Mouse (Mus musculus) midbrain, embryonic 15.5 days (tissue): ENCODE results near the gene Mybph. TPM values are rescaled to one million over a fixed set of nuclear protein-coding genes. Genes with fewer than 3 reads are reported as not detected.

Experiments
- ATAC-seq: fragments of 200-750 bp; cut with Nextera tagmentation; replicated peaks from 2 replicates; pipeline ENCODE4 v1.8.0; 2017; ENCODE audit warnings: moderate TSS enrichment
- H3K27ac ChIP-seq: fragments of 300-500 bp; sonication (generic); 2 replicates; pipeline ENCODE4 v1.5.1; 2015; ENCODE audit warnings: mild to moderate bottlenecking, inconsistent platforms
- H3K27me3 ChIP-seq: fragments of 300-500 bp; sonication (generic); replicated peaks from 2 replicates; pipeline ENCODE4 v1.6.1; 2015; ENCODE audit warnings: inconsistent platforms
- H3K36me3 ChIP-seq: fragments of 300-500 bp; sonication (generic); replicated peaks from 2 replicates; pipeline ENCODE4 v1.6.1; 2015; ENCODE audit warnings: inconsistent platforms
- H3K4me1 ChIP-seq: fragments of 300-500 bp; sonication (generic); 2 replicates; pipeline ENCODE4 v1.6.1; 2015; ENCODE audit warnings: inconsistent platforms
- H3K4me2 ChIP-seq: fragments of 300-500 bp; sonication (generic); 2 replicates; pipeline ENCODE4 v1.6.1; 2015; ENCODE audit warnings: inconsistent platforms, mild to moderate bottlenecking, moderate library complexity
- H3K4me3 ChIP-seq: fragments of 300-500 bp; sonication (generic); 2 replicates; pipeline ENCODE4 v1.5.1; 2015; ENCODE audit warnings: mild to moderate bottlenecking, inconsistent platforms
- H3K9ac ChIP-seq: fragments of 300-500 bp; sonication (generic); 2 replicates; pipeline ENCODE4 v1.6.1; 2015; ENCODE audit warnings: mild to moderate bottlenecking, inconsistent platforms
- H3K9me3 ChIP-seq: fragments of 300-500 bp; sonication (generic); 2 replicates; pipeline ENCODE4 v1.6.1; 2016; ENCODE audit warnings: inconsistent platforms
- WGBS: fragments of 180-500 bp; shearing (Covaris S2); methylation state at CpG from one replicate; pipeline ENCODE4 v1.1.7; 2015; ENCODE audit warnings: mixed read lengths; 5-methylcytosine and 5-hydroxymethylcytosine counted together
- polyA plus RNA-seq: library from polyadenylated mRNA; unstranded; fragments of >200 nt; fragmentation: Nextera tagmentation; extraction: Ambion mirVana; gene quantifications from 2 replicates; pipeline ENCODE4 v1.2.1, GENCODE M21; 2015

The Mybph gene
- polyA plus RNA-seq, 1 experiment from 2014 or later = 0.13 TPM

GRCm38 (mm10) chr1:134217028-134217481 lies 23.8 kb downstream of the Mybph start:
- H3K27ac ChIP-seq = no peak overlapping the region
- WGBS = 68% methylated on average over 12 of the region's 12 CpGs

GRCm38 (mm10) chr1:134217942-134218341 lies 24.7 kb downstream of the Mybph start:
- ATAC-seq = no peak
- Histone ChIP-seq H3K4me1 (peaks cover 8% of the 10 kb centered on the region), H3K4me3 (no peak overlapping the region), H3K9ac (no peak overlapping the region), H3K9me3 (no peaks in the 10 kb centered on the region), H3K27me3 (no peaks in the 10 kb centered on the region), H3K36me3 (no peaks in the 10 kb centered on the region), H3K27ac (no peak overlapping the region), H3K4me2 (no peak overlapping the region)
- WGBS = 83% methylated on average over 3 of the region's 3 CpGs

More at GRCm38 (mm10) chr1:134217028-134217481, 23.8 kb downstream of the Mybph start:
- no peak overlapping the region for H3K9ac ChIP-seq
- H3K4me3 ChIP-seq = no peak overlapping the region
- H3K4me1 ChIP-seq = peaks cover 8% of the 10 kb centered on the region
- no peaks in the 10 kb centered on the region for H3K36me3 ChIP-seq
- H3K27me3 ChIP-seq = no peaks in the 10 kb centered on the region
- no peaks in the 10 kb centered on the region for H3K9me3 ChIP-seq
- no peak overlapping the region for H3K4me2 ChIP-seq
- no peak for ATAC-seq

GRCm38 (mm10) chr1:134219608-134220007 lies 26.4 kb downstream of the Mybph start:
- H3K9me3 ChIP-seq = no peaks in the 10 kb centered on the region
- no peaks in the 10 kb centered on the region for H3K27me3 ChIP-seq
- peaks cover 8% of the 10 kb centered on the region for H3K4me1 ChIP-seq
- H3K36me3 ChIP-seq = no peaks in the 10 kb centered on the region
- H3K4me2 ChIP-seq = no peak overlapping the region
- no peak overlapping the region for H3K9ac ChIP-seq
- whole genome bisulfite sequencing = 70% methylated on average over 5 of the region's 5 CpGs
- ATAC-seq = no peak
- H3K4me3 ChIP-seq = no peak overlapping the region
- no peak overlapping the region for H3K27ac ChIP-seq

- no peak for ATAC-seq
- Histone ChIP-seq H3K9me3 (no peaks in the 10 kb centered on the region), H3K27ac (no peak overlapping the region), H3K27me3 (no peaks in the 10 kb centered on the region), H3K4me1 (peaks cover 2% of the 10 kb centered on the region), H3K4me3 (no peak overlapping the region), H3K9ac (no peak overlapping the region), H3K36me3 (no peaks in the 10 kb centered on the region), H3K4me2 (no peak overlapping the region)
- 92% methylated on average over 1 of the region's 1 CpGs for WGBS
Observed at GRCm38 (mm10) chr1:134221172-134221571, 27.9 kb downstream of the Mybph start.

- ATAC-seq = no peak
- no peak overlapping the region for H3K4me3 ChIP-seq
- 59% methylated on average over 8 of the region's 8 CpGs for WGBS
- no peaks in the 10 kb centered on the region for H3K27me3 ChIP-seq
- no peaks in the 10 kb centered on the region for H3K4me1 ChIP-seq
- no peaks in the 10 kb centered on the region for H3K36me3 ChIP-seq
- H3K9me3 ChIP-seq = no peaks in the 10 kb centered on the region
- H3K4me2 ChIP-seq = no peak overlapping the region
- no peak overlapping the region for H3K9ac ChIP-seq
- H3K27ac ChIP-seq = no peak overlapping the region
Observed at GRCm38 (mm10) chr1:134222122-134223055, 29.1 kb downstream of the Mybph start.

- ATAC-seq = no peak
- 88% methylated on average over 12 of the region's 12 CpGs for WGBS
- Histone ChIP-seq H3K36me3 (no peaks in the 10 kb centered on the region), H3K4me3 (no peak overlapping the region), H3K4me1 (no peaks in the 10 kb centered on the region), H3K9me3 (no peaks in the 10 kb centered on the region), H3K9ac (no peak overlapping the region), H3K27ac (no peak overlapping the region), H3K4me2 (no peak overlapping the region), H3K27me3 (no peaks in the 10 kb centered on the region)
Observed at GRCm38 (mm10) chr1:134224649-134225227, 31.5 kb downstream of the Mybph start.

GRCm38 (mm10) chr1:134225375-134225774 lies 32.1 kb downstream of the Mybph start:
- ATAC-seq = no peak
- Histone ChIP-seq H3K36me3 (no peaks in the 10 kb centered on the region), H3K27me3 (no peaks in the 10 kb centered on the region), H3K4me3 (no peak overlapping the region), H3K4me2 (no peak overlapping the region), H3K9ac (no peak overlapping the region), H3K4me1 (no peaks in the 10 kb centered on the region), H3K9me3 (no peaks in the 10 kb centered on the region), H3K27ac (no peak overlapping the region)
- 96% methylated on average over 5 of the region's 5 CpGs for WGBS

GRCm38 (mm10) chr1:134226739-134227138 lies 33.5 kb downstream of the Mybph start:
- Histone ChIP-seq H3K9me3 (no peaks in the 10 kb centered on the region), H3K27ac (no peak overlapping the region), H3K4me1 (no peaks in the 10 kb centered on the region), H3K27me3 (no peaks in the 10 kb centered on the region), H3K36me3 (no peaks in the 10 kb centered on the region), H3K4me2 (no peak overlapping the region), H3K4me3 (no peak overlapping the region), H3K9ac (no peak overlapping the region)
- no peak for ATAC-seq
- 84% methylated on average over 8 of the region's 8 CpGs for WGBS

- ATAC-seq = no peak
- H3K9me3 ChIP-seq = no peaks in the 10 kb centered on the region
- no peak overlapping the region for H3K4me3 ChIP-seq
- no peak overlapping the region for H3K27ac ChIP-seq
- no peak overlapping the region for H3K4me2 ChIP-seq
- 70% methylated on average over 5 of the region's 5 CpGs for WGBS
- H3K9ac ChIP-seq = no peak overlapping the region
- no peaks in the 10 kb centered on the region for H3K36me3 ChIP-seq
- H3K27me3 ChIP-seq = peaks cover 19% of the 10 kb centered on the region
- H3K4me1 ChIP-seq = peaks cover 29% of the 10 kb centered on the region
Observed at GRCm38 (mm10) chr1:134229806-134230575, 36.7 kb downstream of the Mybph start.

- Histone ChIP-seq H3K9me3 (no peaks in the 10 kb centered on the region), H3K27ac (no peak overlapping the region), H3K4me2 (no peak overlapping the region), H3K4me3 (no peak overlapping the region), H3K36me3 (no peaks in the 10 kb centered on the region), H3K27me3 (peaks cover 19% of the 10 kb centered on the region), H3K4me1 (peaks cover 37% of the 10 kb centered on the region), H3K9ac (no peak overlapping the region)
- no peak for ATAC-seq
- 89% methylated on average over 10 of the region's 10 CpGs for WGBS
Observed at GRCm38 (mm10) chr1:134230638-134231228, 37.5 kb downstream of the Mybph start.

GRCm38 (mm10) chr1:134231270-134231669 lies 38.0 kb downstream of the Mybph start:
- WGBS = 76% methylated on average over 3 of the region's 3 CpGs
- Histone ChIP-seq H3K27ac (no peak overlapping the region), H3K9ac (no peak overlapping the region), H3K4me1 (peaks cover 41% of the 10 kb centered on the region), H3K4me2 (no peak overlapping the region), H3K4me3 (no peak overlapping the region), H3K9me3 (no peaks in the 10 kb centered on the region), H3K27me3 (peaks cover 24% of the 10 kb centered on the region), H3K36me3 (no peaks in the 10 kb centered on the region)
- ATAC-seq = no peak

GRCm38 (mm10) chr1:134231681-134232080 lies 38.4 kb downstream of the Mybph start:
- Histone ChIP-seq H3K4me2 (no peak overlapping the region), H3K9me3 (no peaks in the 10 kb centered on the region), H3K9ac (no peak overlapping the region), H3K36me3 (no peaks in the 10 kb centered on the region), H3K27ac (no peak overlapping the region), H3K4me1 (peaks cover 41% of the 10 kb centered on the region), H3K4me3 (no peak overlapping the region), H3K27me3 (peaks cover 28% of the 10 kb centered on the region)
- ATAC-seq = no peak
- WGBS = 71% methylated on average over 3 of the region's 3 CpGs
